7 mouse cellular contexts compared by ENCODE assay signal in the genomic region with DNA sequence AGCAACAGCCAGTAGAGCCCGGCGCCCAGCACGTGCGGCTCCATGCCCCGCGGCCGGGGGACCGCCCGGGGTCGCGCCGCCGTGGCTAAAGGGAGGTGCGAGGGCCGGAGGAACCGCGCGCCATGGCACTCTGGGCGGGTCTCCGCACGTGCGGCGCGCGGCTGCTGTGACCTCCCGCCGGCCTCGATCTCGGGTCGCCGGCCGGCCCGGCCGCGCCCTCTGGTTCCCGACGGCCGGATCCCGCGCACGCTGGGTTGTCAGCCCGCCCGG. TPM values are rescaled to one million over a fixed set of nuclear protein-coding genes. Genes with fewer than 3 reads are reported as not detected.
DNase-seq lines count a peak whose midpoint lies in the region; ATAC-seq and TF ChIP-seq lines count a peak whose summit lies in the region.

No protein-coding gene starts in this region.

- WGBS in lung, embryonic 16.5 days, result 0% methylated on average over 29 of the region's 43 CpGs
- WGBS in forebrain, embryonic 11.5 days, result 1% methylated on average over 34 of the region's 43 CpGs
- 0% methylated on average over 41 of the region's 43 CpGs for whole genome bisulfite sequencing in limb, embryonic 12.5 days
- WGBS in olfactory bulb, adult 2 months, result under 1% methylated on average over 43 of the region's 43 CpGs

- H3K27ac ChIP-seq in lung, embryonic 16.5 days (ENCODE audit: low read length), result peak overlapping the region; percentile 89
- H3K27ac ChIP-seq in forebrain, embryonic 11.5 days (ENCODE audit: low read depth, low read length), result no peak overlapping the region
- peak overlapping the region; percentile 81 for H3K27ac ChIP-seq in limb, embryonic 12.5 days
- no peak overlapping the region for H3K27ac ChIP-seq in olfactory bulb, adult 2 months (ENCODE audit: insufficient read depth, low read depth, low read length)

- no peaks in the 10 kb centered on the region for H3K9me3 ChIP-seq in lung, embryonic 16.5 days (ENCODE audit: control insufficient read depth, low read length)
- no peaks in the 10 kb centered on the region for H3K9me3 ChIP-seq in forebrain, embryonic 11.5 days (ENCODE audit: control insufficient read depth, low read length)
- no peaks in the 10 kb centered on the region for H3K9me3 ChIP-seq in limb, embryonic 12.5 days

- peak overlapping the region; percentile 81 for H3K4me3 ChIP-seq in lung, embryonic 16.5 days (ENCODE audit: low read length)
- peak overlapping the region; percentile 41 for H3K4me3 ChIP-seq in forebrain, embryonic 11.5 days (ENCODE audit: low read depth, low read length)
- H3K4me3 ChIP-seq in limb, embryonic 12.5 days (replicated peaks), result peak overlapping the region; percentile 67
- H3K4me3 ChIP-seq in olfactory bulb, adult 2 months (ENCODE audit: insufficient read depth, low read depth, low read length), result peak overlapping the region; percentile 49

- no peak for TF ChIP-seq CTCF in olfactory bulb, adult 2 months (IDR thresholded peaks at IDR 0.05; ENCODE audit: insufficient read depth, low read depth, low read length)

- H3K9ac ChIP-seq in lung, embryonic 16.5 days (ENCODE audit: low read length), result peak overlapping the region; percentile 97
- peak overlapping the region; percentile 67 for H3K9ac ChIP-seq in forebrain, embryonic 11.5 days (ENCODE audit: low read length)
- H3K9ac ChIP-seq in limb, embryonic 12.5 days (replicated peaks), result peak overlapping the region; percentile 85

- TF ChIP-seq POLR2A in olfactory bulb, adult 2 months (IDR thresholded peaks at IDR 0.05; ENCODE audit: insufficient read depth, low read depth, low read length), result no peak

- H3K27me3 ChIP-seq in lung, embryonic 16.5 days (ENCODE audit: control insufficient read depth, insufficient read depth, low read depth, low read length), result no peaks in the 10 kb centered on the region
- peaks cover 22% of the 10 kb centered on the region for H3K27me3 ChIP-seq in forebrain, embryonic 11.5 days (ENCODE audit: control insufficient read depth, insufficient read depth, low read length)
- 0 out of 2 replicates have a peak, but pooled peaks cover 3% of the 10 kb centered on the region for H3K27me3 ChIP-seq in limb, embryonic 12.5 days

- peak overlapping the region; percentile 81 for H3K4me2 ChIP-seq in lung, embryonic 16.5 days (ENCODE audit: low read depth, low read length)
- peak overlapping the region; percentile 75 for H3K4me2 ChIP-seq in forebrain, embryonic 11.5 days (ENCODE audit: low read depth, low read length, severe bottlenecking)
- peak overlapping the region; percentile 88 for H3K4me2 ChIP-seq in limb, embryonic 12.5 days

- H3K36me3 ChIP-seq in lung, embryonic 16.5 days (ENCODE audit: control insufficient read depth, insufficient read depth, low read length), result no peaks in the 10 kb centered on the region
- H3K36me3 ChIP-seq in forebrain, embryonic 11.5 days (ENCODE audit: control insufficient read depth, insufficient read depth, low read length), result no peaks in the 10 kb centered on the region
- H3K36me3 ChIP-seq in limb, embryonic 12.5 days, result no peaks in the 10 kb centered on the region

- peak; percentile 53 for ATAC-seq in lung, embryonic 16.5 days (ENCODE audit: low read depth)
- no peak for ATAC-seq in forebrain, embryonic 11.5 days (replicated peaks; ENCODE audit: low FRiP score)
- no peak; the same call in 1 of the 2 replicates for ATAC-seq in limb, embryonic 12.5 days (ENCODE audit: insufficient number of reproducible peaks, insufficient read depth, low FRiP score, low TSS enrichment, low read depth)

- H3K4me1 ChIP-seq in lung, embryonic 16.5 days (replicated peaks; ENCODE audit: control insufficient read depth, insufficient read depth, low read length), result peaks cover 42% of the 10 kb centered on the region
- H3K4me1 ChIP-seq in forebrain, embryonic 11.5 days (replicated peaks; ENCODE audit: control insufficient read depth, insufficient read depth, low read length), result peaks cover 4% of the 10 kb centered on the region; the same call in 1 of the 2 replicates
- H3K4me1 ChIP-seq in limb, embryonic 12.5 days (replicated peaks), result peaks cover 41% of the 10 kb centered on the region
- peaks cover 30% of the 10 kb centered on the region for H3K4me1 ChIP-seq in olfactory bulb, adult 2 months (ENCODE audit: control insufficient read depth, insufficient read depth, low read length)

- DNase-seq in lung, postnatal 36 days, result no peak
- DNase-seq in forebrain, embryonic 11.5 days (ENCODE audit: low spot score), result no peak
- no peak for DNase-seq in urinary bladder, postnatal 10 days (ENCODE audit: low spot score)
- no peak for DNase-seq in adrenal gland, postnatal 36 days

RNA-seq across cellular contexts. Expression of a gene that starts 0.2 kb away (rescaled TPM):
- 23.3 and 30.0 TPM in 2 replicates for polyA plus RNA-seq in lung, embryonic 16.5 days (2015; fragmentation: Nextera tagmentation; extraction: Ambion mirVana)
- 5.8 and 5.9 TPM in 2 replicates for polyA plus RNA-seq in forebrain, embryonic 11.5 days (2014; fragmentation: Nextera tagmentation; extraction: Ambion mirVana)
- 11.9 and 13.9 TPM in 2 replicates for polyA plus RNA-seq in limb, embryonic 12.5 days (2016; fragmentation: Nextera tagmentation; extraction: Ambion mirVana)
- polyA plus RNA-seq in olfactory bulb, adult 2 months (2012; ENCODE audit: insufficient read depth, insufficient read length, low replicate concordance, missing spikeins), result not detected in 2 replicates
- 10 to 100 TPM; 19.5 to 24.7 TPM for total RNA-seq in adrenal gland, postnatal 36 days (2021)

RNA-seq across cellular contexts. Expression of a gene that starts 16.9 kb away (rescaled TPM):
- 39.1 and 41.1 TPM in 2 replicates for polyA plus RNA-seq in lung, embryonic 16.5 days (2015; fragmentation: Nextera tagmentation; extraction: Ambion mirVana)
- 57.9 and 59.6 TPM in 2 replicates for polyA plus RNA-seq in forebrain, embryonic 11.5 days (2014; fragmentation: Nextera tagmentation; extraction: Ambion mirVana)
- 52.3 and 52.7 TPM in 2 replicates for polyA plus RNA-seq in limb, embryonic 12.5 days (2016; fragmentation: Nextera tagmentation; extraction: Ambion mirVana)
- not detected in 2 replicates for polyA plus RNA-seq in olfactory bulb, adult 2 months (2012; ENCODE audit: insufficient read depth, insufficient read length, low replicate concordance, missing spikeins)
- total RNA-seq in adrenal gland, postnatal 36 days (2021), result 1 to 10 TPM; 8.7 to 9.1 TPM

RNA-seq across cellular contexts. Expression of a gene that starts 25.8 kb away (rescaled TPM):
- 279 and 290 TPM in 2 replicates for polyA plus RNA-seq in lung, embryonic 16.5 days (2015; fragmentation: Nextera tagmentation; extraction: Ambion mirVana)
- 235 and 251 TPM in 2 replicates for polyA plus RNA-seq in forebrain, embryonic 11.5 days (2014; fragmentation: Nextera tagmentation; extraction: Ambion mirVana)
- 299 and 305 TPM in 2 replicates for polyA plus RNA-seq in limb, embryonic 12.5 days (2016; fragmentation: Nextera tagmentation; extraction: Ambion mirVana)
- not detected in 2 replicates for polyA plus RNA-seq in olfactory bulb, adult 2 months (2012; ENCODE audit: insufficient read depth, insufficient read length, low replicate concordance, missing spikeins)
- total RNA-seq in adrenal gland, postnatal 36 days (2021), result 10 to 100 TPM; 72.4 to 87.2 TPM

Comparison
In these comparisons a context has a peak if more than half of its experiments do, and no peak if none do; other contexts are left out.
1. H3K27ac ChIP-seq: peak in lung, embryonic 16.5 days (single experiment) and limb, embryonic 12.5 days (single experiment); none in forebrain, embryonic 11.5 days (single experiment) and olfactory bulb, adult 2 months (single experiment).
2. RNA of a gene that starts 25.8 kb away (polyA plus RNA-seq): 299 to 305 TPM in limb, embryonic 12.5 days, 279 to 290 TPM in lung, embryonic 16.5 days and 235 to 251 TPM in forebrain, embryonic 11.5 days; not detected in olfactory bulb, adult 2 months; every median in the first group is over 100 times any median in the second.
3. Peak in every context shown above with its lines, with median percentiles within 50 percentile points of each other: H3K4me2 ChIP-seq, H3K4me3 ChIP-seq and H3K9ac ChIP-seq.